Mouse (Mus musculus) ZHBTc4 (cell line): ENCODE measurements around the gene Ugt1a9.
"Not testable (repeated sequence)": the region's sequence is repeated elsewhere in the genome, so short reads cannot be mapped to it uniquely, and the experiment has no call there.

Source experiments
- DNase-seq: peaks from one replicate; pipeline ENCODE4 v3.0.0-alpha.2; 2011; ENCODE audit warnings: low read depth, low spot score

Ugt1a9 gene

DNA sequence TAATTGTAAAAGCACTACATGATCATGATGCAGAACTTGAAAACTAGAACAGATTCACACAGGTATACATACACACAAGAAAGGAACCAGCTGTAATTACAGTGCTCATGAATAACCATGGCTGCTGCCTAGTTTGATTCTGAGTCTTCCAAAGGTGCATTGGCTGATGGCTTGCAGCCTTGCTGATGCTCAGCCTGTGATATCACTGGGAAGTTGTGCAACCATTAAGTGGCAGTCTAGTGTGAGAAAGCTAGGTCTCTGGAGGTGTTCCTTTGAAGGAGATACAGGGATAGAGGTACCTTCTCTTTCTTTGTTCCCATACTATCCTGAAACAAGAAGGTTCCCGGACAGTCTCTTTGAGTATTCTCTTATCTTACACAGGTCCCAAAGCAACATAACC, 148.5 kb downstream of the Ugt1a9 start:
- DNase-seq = peak; percentile 1

DNA sequence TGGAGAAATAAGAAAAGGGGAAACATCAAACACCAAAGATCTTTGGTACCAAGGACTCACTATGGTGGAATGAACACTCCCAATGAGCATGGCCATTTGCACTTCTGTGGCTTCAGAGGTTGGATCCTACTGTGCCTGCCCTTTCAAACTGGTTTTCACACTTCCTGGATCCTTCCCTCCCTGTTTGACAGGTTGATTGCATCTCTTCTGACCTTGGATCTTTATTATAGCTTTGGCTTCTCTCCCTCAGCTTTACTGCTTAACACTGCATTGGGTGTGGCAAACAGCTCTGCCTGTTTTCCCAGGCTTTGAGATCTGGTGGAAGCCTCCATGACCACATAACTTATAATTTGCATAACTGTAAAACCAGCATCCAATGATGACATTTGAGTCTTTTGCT, 149.7 kb downstream of the Ugt1a9 start:
- DNase-seq = peak; percentile 73

DNA sequence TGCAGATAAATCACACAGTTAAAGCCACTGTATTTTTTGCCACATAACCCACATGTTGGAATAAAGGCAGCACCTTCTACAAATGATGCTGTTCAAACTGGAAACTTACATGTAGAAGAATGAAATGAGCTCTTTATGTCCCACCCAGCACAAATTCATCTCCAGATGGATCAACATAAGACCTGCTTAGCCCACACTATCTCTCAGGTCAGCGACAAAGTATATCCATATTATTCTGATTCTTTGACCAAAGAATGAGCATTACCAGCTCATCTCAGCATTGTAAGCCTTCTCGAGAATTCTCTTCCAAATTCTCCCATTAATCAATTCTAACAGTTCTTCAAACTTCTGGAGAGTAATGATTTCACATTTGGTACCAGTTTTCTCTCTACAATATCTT, 151.6 kb downstream of the Ugt1a9 start:
- no peak for DNase-seq

DNA sequence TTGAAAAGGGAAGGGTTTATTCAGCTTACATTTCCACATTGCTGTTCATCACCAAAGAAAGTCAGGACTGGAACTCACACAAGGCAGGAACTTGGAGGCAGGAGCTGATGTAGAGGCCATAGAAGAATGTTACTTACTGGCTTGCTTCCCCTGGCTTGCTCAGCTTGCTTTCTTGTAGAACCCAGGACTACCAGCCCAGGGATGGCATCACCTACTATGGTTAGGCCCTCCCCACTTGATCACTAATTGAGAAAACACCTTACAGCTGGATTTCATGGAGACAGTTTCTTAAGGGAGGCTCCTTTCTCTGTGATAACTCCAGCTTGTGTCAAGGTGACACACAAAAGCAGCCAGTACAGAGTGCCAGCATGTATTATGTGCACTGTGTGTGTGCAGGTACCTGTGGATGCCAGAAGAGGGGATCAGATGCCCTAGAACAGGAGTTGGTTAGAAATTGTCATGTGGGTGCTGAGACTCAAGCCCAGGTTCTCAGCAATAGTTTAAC, 152.5 kb downstream of the Ugt1a9 start:
- not testable (repeated sequence) for DNase-seq

DNA sequence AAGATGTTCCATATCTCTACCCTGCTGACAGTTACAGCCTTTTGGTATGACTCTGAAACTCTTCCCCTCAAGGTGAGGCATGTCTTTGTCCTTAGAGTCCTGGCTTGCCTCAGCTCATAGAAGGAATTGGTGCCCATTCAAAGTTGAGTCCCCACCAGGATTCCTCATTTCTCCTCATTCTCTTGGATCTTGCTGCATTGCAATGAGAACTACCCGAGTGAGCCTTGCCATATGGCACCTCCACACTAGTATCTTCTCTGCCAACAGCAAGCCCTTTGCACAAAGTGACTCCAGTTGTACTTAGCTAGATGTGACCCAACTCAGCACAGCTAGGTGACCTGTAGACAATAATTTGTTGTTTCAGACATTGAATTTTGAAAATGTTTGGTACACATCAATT, 153.0 kb downstream of the Ugt1a9 start:
- no peak for DNase-seq

DNA sequence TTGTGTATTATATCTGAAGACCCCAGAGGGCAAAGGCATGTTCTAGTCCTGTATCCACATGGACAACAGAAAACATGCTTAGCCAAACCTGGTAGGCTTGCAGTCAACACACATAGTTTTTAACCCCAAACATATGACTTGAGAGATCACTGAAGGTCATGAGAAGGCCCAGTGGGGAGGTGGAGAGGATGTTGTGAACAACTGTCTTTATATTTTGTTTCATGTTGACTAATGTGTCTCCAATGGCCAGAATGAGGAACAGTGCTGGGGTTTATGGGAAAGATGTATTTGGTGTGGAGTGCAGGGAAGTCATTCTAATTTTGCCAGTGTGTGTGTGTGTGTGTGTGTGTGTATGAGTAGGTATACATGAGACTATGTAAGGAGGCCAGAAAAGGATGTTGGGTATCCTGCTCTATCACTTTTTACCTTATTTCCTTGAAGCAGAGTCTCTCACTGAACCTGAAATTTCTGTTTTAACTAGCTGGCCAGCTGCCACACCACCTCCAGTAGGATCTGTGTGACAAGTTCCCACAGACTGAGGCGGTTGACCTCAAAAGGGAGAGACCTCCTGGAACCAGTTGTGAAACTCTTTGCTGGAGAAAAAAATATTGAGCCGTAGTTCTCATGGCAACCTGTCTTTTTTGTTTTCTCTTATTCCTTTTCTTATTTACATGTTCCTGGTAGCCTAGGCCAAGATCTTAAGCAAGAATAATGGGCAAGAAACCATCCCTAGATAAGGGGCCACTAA, 153.6 kb downstream of the Ugt1a9 start:
- no peak for DNase-seq

DNA sequence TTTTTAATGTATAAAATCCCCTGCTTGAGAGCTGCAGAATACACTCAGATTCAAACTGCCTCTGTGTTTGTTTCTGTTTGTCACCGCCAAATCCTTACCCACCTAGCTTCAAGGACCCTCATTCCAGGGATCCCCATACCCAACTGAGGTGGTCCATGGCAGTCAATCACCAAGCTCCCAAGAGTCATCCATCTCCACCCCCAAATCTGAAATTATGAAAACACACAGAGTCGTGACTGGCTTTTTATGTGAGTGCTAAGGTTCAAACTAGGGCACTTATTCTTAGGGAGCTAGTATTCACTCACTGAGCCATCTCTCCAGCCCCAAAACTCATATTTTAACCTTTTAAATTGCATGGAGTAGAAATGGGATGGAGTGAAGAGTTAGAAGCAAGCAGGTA, 154.7 kb downstream of the Ugt1a9 start:
- not testable (repeated sequence) for DNase-seq

DNA sequence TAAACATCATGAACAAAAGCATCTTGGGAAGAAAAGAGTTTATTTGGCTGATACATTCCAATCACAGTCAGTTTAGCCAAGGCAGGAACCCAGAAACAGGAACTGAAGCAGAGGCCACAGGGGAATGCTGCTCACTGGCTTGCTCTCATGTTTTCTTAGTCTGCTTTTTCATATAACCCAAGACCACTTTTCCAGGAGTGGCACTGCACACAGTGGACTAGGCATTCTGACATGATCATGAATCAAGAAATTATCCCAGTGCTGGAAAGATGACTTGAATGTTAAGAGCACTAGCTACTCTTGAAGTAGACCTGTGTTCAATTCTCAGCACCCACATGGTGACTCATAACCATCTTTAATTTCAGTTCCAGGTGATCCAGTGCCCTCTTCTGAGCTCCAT, 155.1 kb downstream of the Ugt1a9 start:
- DNase-seq = no peak

DNA sequence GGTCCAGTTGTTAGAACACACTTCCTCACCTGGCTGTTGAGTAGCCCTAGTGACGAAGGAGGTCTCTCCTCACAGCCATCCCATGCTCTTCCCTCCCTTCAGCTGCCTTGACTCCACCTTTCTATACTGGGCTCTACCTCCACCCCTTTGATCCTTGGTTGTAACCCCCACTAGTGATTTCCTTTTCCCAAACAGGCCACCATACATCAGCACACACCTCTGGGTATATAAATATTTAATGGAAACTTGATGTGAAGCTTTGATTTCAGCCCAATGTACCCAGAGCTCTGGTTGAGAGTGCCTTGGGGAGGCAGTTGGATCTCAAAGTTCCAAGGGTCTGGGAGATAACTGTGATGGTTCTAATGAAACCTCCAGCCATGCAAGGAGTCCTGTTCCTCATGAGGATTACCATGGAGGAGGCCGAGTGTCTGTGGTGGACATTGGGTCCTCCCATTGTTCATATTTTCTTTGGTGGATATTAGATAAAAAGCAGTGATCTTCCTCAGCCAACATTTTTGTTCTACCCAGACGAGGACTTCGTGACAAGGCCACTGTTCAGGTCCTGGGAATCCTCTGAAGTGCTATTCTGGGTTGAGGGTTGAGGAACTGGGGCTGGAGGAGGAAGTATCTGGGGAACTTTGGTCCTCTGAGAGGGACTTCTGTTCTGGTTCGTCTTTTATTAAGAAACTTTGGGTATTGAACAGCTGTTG, 156.2 kb downstream of the Ugt1a9 start, which contains the start of gene Mroh2a:
Gene Mroh2a, plus strand, starts transcription at position 317 of the 710 bp plus-strand sequence.
- DNase-seq = no peak

DNA sequence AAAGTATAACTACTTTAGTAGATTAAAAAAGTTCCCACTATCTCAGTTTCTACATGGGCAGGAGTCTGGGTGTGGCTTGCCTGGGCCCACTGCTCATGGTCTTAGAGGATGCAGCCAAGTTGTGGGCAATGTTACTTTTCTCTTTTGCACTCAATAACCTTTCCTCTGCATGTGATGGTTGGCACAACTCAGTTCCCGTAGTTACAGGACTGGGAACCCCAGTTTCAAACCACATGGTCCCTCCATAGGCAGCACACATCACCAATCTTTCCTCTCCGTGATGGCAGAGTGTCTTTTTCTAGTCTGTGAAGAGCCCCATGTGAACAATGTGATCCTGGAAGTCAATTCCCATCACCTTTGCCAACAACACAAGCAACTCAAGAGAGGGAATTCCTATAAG, 156.9 kb downstream of the Ugt1a9 start:
- no peak for DNase-seq

DNA sequence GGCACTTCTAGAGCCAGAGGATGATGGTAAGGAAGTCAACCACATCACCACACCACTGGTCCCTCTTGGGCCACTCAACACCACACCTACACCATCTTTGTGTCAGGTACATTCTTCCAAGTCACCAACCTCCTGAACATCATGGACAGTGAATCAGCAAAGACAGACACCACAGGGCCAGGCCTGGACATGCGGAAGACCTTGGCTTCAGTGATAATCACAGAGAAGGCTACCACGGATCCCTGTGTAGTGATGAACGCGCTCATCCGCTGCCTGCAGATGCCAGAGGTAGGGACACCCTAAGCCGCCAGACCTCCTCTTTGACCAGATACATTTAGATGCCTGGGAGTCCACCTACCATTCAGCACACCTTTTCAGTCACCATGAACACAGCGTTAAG, 157.5 kb downstream of the Ugt1a9 start:
- DNase-seq = no peak

DNA sequence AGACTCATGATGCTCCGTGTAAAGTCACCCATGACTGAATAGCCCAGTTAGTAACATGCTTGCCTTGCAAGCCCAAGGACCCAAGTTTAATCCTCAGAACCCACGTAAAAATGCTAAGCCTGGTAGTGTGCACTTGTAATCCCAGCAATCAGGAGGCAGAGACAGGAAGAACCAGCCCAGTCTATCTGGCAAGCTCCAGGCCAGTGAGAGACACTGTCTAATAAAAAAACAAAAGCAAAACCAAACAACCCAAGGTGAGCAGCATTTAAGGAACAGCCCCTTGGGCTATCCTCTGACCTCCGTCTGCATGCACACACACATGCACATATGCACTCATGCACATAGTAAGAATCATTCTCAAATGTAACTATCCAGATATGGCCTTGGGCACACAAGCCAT, 159.0 kb downstream of the Ugt1a9 start:
- no peak for DNase-seq

DNA sequence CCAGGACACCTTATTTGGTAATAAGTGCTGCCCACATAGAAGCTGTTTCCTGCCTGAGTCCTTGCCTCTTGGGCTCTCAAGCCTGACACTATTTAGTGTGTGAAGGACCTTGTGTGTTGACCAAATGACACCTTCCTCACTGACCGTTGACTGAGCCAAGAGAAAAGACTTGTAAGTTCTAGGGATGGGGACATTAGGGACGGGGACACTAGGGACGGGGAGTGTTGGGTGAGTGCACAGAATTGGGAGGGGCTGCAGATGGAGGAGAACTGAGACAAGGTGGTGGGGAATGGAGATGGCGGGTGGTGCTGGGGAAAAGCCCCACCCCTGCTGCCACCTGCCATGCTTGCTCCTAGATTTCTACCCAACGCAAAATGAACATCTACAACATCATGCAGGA, 159.4 kb downstream of the Ugt1a9 start:
- DNase-seq = no peak

DNA sequence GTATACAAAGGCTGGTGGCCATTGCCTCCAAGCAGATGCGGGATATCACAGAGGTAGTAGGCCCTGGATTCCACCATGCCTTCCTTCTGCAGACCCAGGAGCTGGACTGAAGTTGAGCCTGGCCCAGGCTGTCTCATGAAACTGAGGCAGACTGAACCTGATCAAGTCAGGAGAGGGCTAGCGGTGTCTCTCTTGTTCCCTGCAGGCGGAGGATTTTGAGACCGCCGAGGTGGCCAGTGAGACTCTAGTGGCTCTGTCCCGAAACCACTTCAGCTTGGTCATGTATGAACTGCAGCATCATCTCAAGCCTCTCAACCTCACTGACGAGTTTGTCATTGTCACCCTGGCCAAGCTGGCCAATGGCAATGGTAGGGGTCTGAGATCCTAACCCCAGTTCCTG, 159.8 kb downstream of the Ugt1a9 start:
- DNase-seq = no peak

DNA sequence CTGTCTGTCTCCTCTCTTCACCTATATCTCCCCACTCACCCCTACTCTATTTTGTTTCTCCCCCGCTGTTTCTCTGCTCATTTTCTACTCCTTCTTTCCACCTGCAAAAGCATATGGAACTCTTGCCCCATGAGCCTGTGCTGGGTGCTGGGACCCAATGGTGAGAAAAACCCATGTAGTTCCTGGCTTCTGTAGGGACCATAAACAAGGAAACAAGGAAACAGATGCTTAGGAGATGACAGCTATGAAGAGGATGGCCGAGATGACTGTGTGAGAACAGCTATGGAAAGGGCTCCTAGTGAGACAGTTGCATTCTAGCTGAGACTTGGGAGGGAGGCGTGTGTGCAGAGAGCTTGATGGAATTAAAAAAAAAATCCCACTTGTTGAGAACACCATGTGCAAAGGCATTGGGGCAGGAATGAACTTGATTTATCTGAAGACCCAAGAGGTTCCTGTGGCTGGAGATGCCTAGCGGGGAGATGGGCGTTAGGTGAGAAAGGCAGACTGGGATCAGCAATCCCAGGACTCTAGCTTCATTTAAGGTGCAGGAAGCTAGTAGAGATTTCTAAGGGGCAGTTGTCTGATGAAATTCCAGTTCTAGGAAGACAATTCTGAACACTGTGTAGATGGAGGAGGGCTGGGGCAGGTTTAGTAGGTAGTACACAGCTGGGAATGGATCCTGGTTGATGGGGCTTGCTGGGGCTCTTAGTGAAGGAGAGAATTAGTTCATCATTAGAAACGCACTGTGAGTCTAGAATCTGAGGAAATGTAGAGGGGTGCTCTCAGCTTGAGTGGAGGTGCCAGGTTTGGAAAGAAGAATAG, 160.6 kb downstream of the Ugt1a9 start:
- DNase-seq = no peak

DNA sequence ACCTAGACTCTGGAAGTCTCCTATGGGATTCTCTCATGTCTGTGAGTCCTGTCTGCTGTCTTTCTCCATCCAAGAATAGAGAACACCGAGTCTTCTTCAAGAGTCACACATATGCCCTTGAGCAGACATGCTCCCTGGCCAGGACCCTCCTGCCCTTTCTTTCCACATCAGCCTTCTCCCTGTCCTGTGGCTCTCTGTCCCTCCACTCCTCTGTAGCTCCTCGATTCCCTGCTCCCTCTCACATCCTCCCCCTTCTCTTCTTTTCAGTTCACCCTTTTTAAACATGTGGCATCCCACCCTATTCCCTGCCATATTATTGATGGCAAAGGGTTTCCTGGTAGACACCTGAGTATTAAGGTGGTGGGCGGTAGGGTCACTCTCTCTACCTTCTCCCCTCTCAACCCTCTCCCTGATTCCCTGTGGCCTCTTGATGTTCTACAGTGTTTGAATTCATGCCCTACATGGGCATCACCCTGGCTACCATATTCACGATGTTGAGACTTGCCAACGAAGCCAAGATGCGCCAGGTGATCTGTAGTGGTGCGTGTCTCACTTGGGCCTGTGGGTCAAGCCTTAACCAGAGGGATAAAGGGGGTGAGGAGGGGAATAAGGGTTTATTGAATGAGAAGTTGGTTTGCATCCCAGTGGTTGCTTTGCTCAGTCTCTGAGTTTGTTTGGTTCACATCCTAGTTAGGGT, 161.4 kb downstream of the Ugt1a9 start:
- no peak for DNase-seq

DNA sequence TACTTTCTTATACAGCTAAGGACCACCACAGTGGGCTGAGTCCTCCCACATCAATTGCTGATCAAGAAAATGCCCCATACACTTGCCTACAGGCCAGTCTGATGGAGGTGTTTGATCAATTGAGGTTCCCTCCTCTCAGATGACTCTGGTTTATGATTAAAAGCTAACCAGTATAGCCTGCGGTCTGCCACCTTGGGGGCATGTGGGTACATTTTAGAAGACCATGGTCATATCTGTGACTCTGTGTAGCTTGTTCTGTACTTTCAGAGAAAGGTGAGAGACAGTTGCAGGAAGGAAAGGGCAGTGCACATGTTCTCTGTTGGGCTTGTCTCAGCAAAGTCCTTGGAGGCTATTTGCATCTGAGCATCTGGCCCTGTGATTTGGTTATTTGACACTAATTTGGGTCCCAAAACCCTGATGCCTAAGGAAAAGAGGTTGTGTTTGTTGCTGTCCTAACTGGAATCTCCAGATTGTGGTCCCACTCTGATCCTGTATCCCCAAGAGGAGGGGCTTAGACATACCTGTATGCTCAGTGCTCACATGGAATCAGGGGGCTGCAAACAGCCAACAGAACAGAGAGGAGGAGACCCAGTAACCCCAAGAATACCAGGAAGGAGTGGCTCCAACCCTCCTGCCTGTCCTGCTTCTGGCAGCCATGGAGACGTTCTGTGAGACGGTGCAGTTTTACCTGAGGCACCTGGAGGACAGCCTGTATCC, 162.2 kb downstream of the Ugt1a9 start:
- no peak for DNase-seq

DNA sequence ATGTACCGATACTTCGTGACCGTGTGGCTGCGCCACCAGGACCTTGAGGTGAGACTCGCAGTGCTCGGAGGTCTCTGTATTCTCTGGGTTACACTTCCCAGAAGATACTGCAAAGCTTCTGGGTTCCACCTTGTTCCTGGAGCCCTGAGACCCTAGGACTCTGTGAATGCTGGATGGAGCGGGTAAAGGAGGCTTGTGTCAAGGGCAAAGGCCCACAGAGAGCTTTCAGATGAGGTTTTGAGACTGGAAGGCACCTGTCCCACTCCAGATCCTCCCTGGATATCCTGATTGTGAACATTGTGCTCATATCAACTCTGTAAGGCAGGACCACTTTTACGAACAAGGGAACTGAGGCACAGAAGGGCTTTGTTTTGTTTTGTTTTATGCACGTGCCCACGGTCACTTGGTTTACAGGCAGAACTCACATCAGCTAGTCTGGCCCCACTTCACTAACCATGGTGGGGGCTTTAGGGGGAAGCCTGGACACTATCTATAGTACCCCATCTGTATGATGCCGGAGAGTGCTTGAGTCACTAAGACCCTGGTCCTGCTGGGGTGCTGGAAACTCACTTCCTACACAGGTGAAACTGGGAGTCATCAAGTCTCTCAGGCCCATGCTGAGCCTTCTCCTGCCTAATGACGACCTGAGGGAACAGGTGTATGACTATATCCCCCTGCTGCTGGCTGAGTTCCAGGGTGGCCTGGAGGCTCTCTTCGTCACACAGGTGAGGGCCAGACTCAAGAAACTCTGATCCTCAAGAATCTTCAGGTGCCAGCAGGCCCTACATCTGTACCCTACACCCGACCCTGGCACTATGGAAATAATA, 163.0 kb downstream of the Ugt1a9 start:
- DNase-seq = no peak

DNA sequence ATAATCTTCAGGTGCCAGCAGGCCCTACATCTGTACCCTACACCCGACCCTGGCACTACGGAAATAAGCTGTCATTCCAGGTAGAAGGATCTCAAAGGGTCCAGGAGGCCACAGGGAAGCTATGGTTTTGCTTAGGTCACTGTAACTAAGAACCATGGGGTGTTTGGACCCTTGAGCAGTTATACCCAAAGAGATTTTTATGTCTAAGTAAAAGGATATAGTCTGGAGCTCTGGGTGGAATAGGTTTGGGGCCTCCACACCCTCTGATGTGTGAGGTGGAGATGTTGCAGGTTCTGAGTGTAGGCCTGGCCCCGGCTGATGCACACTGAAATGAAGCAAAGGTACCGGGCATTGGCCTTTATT, 163.6 kb downstream of the Ugt1a9 start:
- DNase-seq = no peak

DNA sequence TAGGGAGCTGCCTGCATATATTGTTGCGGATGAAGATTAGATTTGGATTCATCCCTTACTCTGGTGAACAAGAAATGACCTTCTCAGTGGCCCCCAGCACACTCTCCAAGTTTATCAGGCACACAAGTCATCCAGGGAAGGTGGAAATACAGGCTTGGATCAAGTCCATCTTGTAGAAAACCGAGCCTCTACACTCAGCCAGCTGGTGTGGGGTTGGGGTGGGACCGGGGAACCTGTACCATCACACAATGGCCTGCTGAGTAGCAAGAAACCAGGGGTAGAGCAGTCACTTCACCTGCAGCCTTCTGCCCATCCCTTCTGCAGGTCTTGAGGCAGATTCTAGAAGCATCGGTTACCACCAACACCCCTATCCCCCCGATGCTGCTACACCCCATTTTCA, 164.0 kb downstream of the Ugt1a9 start:
- DNase-seq = no peak
